Mouse (Mus musculus): Measurements from ENCODE around the gene Rsph10b.

Rsph10b gene

DNA sequence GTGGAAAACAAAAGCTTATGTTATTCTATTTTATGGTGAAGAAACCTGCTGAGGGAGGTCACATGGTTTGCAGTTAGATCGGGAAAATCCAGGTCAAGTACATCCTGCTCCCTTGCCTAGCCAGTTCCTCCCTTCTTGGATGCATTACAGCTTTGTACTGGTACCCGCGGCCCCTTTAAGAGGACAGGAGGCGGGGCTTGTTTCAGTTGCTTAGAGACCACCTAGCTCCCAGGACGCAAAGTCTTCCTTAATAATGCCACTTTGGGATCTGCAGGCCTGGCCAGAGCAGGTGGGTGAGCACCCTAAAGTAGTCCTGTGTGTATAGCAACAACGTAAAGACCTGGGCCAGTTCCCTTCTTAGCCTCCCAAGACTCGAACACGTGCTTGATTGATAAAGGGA is at the start of gene Rsph10b:
Gene Rsph10b, plus strand, starts transcription at position 205 of the 400 bp plus-strand sequence.
- peak in 1 of 2 experiments; percentile 15 for DNase-seq

DNA sequence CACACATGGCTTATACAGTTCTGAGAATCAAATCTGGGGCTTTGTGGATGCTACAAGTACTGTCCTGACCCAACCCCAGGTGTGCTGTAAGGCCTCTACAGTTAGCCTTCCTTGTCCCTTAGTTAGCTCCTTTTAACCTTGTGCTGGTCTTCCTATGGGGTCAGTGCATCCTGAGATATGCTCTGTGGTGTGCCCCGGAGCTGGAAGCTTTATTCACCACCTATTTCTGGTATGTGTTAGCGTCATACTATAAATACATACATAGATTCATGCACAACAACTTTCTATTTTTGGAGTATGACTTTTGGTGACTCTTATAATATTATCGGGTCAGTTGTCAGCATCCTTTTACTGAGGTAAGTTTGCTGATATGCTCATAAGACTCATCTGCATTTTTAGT is 47.6 kb upstream of the Rsph10b start:
- DNase-seq = no peak

DNA sequence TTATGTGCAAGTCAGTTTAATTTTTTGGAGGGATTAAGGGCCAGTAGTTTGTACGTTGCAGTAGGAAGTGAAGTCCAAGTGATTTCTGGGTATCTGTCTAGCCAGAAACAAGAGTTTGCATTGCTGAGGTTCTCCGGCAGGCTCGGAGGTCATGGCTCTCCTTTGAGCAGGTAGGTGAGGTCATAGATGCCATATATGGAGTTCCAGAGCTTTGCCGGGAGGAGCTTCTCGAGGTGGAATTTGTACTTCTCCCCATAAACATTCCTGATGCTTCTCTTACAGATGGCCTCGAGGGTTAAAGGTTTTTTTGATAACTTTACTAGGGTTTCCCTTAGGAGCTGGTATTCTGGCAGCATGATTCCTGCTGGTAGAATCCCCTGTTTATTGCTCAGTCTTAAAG is 42.1 kb upstream of the Rsph10b start:
- DNase-seq = no peak

DNA sequence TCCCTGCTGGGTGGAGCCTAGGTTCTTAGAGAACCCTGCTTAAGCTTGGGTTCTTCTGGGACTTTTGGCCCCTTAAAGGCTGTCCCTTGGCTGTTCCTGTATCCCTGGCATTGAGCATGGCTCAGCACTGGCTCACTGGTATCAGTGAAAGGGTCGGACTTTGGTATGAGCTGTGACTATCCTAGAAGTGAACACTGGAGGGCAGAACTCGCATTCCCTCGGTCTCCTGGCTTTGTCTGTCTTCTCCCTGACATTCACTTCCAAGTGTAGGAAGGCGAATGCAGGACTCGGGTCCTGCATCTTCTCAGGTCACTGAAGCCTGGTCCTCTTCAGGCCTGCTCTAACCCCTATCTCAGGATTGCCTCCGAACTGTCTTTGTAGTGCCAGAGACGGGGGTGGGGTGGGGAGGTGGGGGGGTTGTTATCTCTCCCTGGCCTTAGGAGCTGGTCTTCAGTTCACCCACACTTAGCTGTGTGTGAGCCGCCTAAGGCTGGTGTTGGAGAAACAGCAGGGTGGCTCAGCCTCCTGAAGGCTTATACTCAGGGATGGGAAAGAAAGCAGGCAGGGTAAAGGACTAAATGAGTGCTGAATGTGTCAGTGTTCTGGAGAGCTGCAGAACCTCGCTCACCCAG is 40.5 kb upstream of the Rsph10b start:
- no peak for DNase-seq

DNA sequence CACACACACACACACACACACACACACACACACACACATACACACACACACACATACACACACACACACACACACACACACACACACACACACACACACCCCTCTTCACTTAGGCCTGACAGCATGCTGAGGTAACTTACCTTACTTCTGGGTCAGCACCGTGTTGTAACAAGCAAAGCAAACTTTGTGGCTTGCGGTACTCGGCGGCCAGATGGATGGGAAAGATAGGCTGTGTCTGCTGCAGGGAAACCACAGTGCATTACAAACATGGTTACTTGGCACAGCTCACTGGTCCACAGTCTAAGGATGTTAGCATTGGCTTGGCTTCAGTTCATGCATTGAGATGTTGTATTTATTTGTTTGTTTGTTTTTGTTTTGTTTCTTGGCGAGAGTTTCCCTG is 39.4 kb upstream of the Rsph10b start:
- DNase-seq = no peak

DNA sequence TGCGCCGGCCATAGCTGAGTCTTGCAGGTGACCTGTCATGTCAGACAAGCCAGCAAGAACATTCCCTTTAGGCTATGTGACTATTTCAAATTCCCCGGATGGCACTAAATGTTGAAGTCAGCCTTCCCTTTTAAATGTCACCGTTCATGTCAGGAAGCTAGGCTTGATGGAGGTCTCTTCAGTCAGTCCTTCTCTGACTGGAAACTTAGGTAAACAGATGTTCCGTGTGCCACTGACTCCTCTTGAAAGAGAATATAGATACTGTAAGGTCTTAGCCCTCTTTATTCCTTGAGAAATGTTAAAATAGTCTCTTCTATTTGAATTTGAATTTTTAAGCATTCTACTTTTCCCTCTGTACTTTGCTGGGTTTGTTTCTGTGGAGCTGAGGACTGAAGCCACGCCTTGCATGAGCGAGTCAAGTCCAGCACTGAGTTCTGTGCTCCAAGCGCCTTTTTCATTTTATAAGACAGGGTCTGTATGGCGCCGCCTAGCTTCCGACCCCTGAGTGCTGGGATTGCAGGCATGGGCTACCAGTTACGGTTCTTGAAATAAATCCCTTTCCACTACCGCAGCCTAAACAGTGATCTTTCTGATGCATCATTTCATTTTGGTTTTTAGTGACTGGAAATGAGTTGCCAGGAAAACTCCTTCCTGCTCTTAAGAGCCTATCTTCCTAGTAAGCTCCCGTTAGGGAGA is 35.1 kb upstream of the Rsph10b start, which contains the start of gene Ankrd61:
Gene Ankrd61, minus strand, starts transcription at position 51 of the 696 bp plus-strand sequence.
- no peak for DNase-seq

DNA sequence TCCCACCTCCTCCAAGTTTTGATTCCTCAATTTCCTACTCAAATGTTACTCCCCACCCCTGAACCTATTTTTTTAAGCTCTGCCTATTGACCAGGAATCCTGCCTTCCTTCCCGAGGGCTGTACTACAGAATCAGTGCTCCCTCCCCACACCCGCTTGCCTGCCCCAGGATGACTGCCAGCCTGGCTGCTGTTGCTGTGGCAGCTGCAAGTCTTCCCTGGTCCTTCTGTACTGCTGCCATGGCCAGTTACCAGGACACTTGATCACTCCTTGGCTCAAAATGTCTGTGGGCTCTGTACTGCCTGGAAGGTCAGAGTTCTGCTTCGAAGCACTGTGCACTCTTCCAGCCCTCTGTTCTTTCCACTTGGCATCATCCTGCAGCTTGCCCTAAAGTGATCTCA is 30.7 kb upstream of the Rsph10b start:
- DNase-seq = peak in 1 of 2 experiments; percentile 13

DNA sequence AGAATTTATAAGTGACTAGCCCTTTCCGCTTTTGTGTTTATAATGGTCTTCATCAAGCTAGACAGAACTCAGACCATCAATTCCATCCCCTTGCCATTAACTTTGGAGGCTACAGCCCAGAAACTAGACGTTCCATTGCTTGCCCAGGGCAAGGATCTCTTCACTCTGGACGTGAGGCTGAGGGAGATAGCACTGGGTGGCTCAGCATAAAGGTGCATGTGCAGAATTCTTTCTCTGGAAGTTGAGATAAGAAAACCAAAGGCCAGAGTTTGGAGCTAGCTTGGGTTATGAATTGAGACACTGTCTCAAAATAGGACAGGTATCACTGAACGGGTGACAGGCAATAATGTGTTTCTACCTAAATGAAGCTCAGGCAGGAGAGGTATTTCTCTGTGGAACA is 29.0 kb upstream of the Rsph10b start:
- DNase-seq = no peak

DNA sequence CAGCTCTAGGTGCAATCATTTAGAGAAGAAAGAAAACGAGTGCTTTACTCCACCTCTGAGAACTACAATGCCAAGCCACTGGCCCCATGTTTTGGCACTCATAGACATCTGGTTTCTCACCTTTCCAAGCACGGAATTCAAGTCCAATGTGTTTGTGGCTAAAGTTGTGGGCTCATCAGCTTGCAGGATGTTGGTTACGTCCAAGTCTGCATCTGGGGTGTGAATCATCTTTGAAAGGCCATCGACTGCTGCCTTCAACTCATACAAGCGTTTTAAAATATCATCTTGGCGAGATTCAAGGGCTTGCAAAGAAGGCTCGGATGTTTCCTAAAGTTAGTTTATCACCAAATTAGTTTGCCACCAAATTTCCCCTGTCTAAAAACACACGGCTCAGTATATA is 26.4 kb upstream of the Rsph10b start:
- no peak for DNase-seq

DNA sequence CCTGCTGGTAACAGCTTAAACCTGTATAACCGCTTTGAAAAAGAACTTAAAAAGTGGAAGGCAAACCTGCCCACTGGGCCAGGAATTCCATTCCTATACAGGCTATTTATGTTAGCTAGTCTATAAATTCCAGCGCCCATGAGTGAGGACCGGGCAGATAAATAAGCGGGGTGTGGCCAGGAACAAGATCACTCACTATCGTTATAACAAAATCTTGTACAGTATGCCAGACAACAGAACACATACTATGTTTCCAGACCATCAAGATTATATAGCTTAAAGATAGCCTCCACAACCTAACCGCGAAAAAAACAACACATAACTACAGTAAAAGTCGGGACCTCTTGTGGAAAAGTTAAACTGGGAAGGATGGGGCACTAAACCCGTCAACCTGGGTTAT is 23.9 kb upstream of the Rsph10b start:
- DNase-seq = no peak

DNA sequence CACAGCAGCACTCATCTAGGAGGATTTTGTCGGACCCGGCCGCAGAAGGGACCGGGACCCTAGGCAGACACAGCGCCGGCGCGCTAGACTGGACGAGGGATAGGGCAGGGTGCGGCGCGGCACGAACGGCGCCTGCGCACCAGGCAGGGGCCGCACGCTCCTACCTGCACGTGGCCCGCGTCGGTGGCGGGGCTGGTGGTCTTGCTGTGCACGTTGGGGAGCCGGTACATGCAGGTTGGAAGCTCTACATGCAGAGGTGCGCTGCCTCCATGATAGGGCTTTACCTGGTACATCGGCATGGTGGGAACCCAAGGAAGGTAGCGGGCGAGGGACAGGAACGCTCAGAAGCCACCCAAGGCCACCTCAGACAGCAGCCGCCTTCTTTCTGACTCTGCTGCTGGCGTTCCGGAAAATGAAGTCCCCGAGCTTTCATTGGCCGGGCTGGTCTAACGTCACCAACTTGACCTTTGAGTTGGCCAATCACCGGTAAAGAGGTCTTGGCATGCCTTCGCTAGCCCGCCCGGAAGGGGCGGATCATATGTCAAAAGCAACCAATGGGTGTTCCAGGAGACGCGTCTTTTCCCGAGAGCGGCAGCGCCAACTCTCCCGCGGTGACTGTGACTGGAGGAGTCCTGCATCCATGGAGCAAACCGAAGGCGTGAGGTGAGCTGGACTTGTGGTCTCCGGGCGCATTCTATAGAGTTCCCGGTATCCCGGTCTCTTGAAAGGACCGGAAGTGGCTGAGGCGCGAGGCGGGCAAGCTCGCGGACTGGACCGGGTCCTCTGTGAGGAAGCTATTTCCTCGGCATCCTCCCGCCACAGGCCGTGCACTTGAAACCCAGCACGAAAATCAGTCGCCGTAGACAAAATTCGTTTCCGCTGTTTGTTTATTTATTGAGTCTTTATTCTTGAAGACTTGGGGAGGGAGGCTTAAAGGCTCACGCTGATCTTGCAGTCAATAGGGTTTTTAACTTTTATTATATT is 23.1 kb upstream of the Rsph10b start, which contains the start of the genes Aimp2 and Pms2:
Gene Aimp2, minus strand, starts transcription at position 431 of the 984 bp plus-strand sequence.
Gene Pms2, plus strand, starts transcription at position 548 of the 984 bp plus-strand sequence.
- DNase-seq = peak; percentile 95 to 98

DNA sequence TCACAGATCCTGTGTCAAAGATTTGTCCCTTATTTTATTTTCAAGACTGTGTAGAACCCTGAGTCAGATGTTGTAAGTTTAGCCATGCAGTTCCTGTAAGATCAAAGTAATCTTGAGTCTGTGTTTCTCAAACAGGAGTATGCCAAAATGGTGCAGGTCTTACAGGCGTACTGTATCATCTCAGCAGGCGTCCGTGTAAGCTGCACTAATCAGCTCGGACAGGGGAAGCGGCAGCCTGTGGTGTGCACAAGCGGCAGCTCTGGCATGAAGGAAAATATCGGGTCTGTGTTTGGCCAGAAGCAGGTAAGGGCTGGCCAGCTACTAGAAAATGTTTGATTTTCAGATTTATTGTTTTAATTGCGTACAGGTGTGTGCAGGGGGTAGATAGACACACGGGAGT is 16.6 kb upstream of the Rsph10b start:
- DNase-seq = no peak

DNA sequence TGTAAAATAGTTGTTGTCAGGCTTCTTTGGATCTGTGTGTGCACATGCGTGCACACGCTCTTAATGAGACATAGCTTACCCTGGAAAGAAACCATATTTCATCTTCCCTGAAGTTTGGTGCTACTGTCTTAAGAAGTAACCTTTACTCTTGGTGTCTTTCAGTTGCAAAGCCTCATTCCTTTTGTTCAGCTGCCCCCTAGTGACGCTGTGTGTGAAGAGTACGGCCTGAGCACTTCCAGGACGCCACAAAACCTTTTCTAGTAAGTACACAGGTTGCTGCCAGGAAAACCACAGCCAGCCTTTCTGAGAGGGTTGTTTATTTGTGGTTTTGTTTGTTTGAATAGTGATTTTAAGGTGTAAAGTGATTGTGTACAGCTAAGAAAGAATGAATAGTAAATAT is 15.4 kb upstream of the Rsph10b start:
- peak; percentile 27 to 29 for DNase-seq

DNA sequence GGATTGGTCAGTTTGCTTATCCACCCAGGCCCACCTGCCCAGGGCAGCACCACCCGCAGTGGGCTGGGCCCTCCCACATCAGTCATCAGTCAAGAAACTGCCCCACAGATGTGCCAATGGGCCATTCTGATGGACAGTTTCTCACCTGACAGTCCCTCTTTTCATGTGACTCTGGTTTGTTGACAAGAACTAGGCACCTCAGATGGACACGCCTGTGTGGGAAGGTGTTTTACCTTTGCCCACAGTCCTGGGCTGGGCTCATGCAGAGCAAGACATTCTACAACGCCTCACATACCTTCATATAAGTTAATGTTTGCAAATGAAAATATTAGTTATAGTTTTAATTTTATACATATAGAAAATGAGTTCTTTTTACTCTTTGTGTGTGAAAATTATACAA is 14.7 kb upstream of the Rsph10b start:
- DNase-seq = no peak

DNA sequence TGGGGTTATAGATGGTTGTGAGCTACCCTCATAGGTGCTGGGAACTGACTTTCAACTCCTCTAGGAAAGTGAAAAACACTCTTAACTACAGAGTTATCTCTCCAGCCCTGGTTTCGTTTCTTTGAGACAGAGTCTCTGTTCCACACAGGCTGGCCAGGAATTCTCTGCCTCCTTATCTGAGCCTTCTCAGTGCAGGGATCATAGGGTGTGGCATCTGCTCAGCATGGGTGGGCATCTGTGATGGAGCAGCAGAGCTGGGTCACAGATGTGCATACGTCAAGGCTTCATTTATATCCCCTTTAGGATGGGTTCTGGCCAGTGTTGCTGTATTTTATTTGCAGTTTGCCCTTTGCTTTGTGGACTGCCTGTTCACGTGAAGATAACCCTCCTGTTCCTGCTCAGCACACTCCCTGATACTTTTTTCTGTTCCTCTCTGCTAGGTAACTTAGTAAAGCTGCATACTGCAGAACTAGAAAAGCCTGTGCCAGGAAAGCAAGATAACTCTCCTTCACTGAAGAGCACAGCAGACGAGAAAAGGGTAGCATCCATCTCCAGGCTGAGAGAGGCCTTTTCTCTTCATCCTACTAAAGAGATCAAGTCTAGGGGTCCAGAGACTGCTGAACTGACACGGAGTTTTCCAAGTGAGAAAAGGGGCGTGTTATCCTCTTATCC is 7.9 kb upstream of the Rsph10b start:
- DNase-seq = no peak

DNA sequence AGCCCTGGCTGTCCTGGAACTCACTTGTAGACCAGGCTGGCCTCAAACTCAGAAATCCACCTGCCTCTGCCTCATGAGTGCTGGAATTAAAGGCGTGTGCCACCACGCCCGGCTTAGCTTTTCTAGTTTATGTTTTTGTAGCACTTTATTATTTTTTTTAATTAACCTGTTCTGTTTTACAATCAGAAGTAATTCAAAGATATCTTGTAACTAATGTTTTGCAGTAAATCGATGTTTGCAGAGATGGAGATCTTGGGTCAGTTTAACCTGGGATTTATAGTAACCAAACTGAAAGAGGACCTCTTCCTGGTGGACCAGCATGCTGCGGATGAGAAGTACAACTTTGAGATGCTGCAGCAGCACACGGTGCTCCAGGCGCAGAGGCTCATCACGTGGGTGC is 5.0 kb upstream of the Rsph10b start, which contains the start of gene Gm42421:
Gene Gm42421, plus strand, starts transcription at position 301 of the 400 bp plus-strand sequence.
- DNase-seq = no peak

DNA sequence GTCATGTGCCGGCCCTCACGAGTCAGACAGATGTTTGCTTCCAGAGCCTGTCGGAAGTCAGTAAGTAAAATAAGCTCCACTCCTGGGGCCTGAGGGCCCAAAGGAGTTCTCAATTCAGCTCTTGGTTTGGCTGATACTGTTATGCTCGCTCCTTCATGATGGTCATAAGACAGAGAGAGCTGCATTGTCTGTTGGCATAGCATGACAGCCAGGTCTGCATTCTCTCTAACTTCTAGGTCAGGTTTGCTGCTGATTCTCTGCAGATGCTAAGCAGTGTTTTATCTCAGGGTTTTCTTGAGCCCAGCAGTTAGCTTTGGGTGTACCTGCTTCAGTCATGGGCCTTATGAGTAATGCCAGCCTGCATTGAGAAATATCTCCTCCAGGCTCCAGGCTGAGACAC is 3.5 kb upstream of the Rsph10b start:
- DNase-seq = no peak

DNA sequence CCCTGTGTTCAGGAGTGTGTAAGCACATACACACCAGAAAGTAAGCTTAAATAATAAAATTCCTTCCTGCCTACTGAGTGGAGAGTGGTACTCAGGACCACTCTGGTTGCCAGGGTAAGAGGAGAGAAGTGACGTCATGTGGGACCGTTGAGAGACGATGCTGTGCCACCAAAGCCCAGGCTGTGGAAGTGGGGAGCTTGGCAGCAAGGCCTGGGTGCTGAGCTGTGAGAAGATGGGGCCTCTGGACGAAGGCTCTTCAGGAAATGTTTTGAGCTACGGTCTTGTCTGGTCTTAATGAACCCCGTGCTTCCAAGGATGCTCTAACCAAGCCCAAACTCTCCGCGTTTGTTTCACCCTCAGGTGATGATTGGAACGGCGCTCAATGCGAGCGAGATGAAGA is 2.2 kb upstream of the Rsph10b start:
- DNase-seq = no peak

DNA sequence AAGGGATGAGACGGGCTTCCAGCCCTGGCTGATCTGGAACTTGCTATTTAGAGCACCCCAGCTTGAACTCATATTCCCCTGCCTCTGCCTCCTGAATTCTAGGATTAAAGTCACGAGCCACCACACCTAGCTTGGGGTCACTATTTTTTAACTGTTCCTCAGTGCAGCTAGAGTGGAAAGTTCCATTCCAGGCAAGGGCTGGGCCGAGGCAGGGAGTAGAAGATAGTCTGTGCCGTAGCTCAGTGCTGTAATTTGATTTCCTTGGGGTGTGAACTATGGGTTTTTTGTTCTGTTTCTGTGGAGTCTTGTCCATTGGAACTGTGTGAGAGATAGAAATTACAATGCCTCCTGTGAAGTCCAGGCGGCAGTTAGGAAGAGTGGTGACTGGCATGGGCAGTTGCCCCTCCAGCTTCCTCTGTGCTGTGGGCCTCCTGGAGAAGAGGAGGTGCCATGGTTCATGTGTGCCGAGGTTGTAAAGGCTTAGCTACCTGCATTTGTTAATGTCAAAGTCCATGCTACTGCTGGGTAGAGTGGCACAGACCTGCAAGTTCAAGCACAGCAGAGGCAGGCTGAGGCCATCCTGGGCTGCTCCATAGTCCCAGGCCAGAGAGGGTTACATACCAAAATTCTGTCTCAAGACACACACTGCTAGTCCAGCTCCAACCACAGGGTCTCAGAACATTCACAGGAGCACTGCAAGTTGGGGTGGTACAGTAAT is 813 bp upstream of the Rsph10b start:
- no peak for DNase-seq

DNA sequence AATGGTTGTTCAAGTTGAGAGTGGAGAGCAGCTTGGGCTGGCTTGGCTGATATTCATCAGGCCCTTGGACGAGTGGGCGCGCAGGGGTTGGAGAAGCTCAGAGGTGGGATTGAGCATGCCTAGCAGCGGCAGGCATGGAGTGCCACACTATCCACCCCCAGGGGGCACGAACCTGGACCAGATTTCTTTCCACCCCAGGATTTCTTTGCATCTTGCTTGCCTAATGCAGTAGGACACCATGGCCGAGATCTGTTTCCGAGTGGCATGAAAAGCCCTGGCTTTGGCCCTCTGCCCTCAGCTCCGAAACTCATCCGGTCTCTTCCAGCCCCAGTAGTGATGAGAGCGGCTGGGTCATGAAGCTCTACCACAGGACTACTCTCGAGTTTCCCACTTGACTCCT is 579 bp downstream of the Rsph10b start:
- no peak for DNase-seq

DNA sequence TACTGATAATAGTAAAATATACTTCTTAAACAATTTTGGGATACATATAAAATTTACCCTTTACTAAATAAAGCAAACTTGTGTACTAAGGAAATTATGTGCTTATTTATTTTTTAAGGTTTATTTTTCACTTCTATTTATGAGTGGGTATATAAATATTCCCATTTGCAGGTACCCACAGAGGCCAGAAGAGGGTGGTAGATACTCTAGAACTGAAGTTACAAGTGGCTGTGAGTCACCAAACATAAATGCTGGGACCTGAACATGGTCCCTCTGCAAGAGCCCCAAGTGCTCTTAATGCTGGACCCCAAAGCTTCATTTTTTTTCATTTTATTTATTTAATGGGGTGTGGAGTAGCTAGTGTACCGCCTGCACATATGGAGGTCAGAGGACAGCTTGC is 1.0 kb downstream of the Rsph10b start:
- no peak for DNase-seq

DNA sequence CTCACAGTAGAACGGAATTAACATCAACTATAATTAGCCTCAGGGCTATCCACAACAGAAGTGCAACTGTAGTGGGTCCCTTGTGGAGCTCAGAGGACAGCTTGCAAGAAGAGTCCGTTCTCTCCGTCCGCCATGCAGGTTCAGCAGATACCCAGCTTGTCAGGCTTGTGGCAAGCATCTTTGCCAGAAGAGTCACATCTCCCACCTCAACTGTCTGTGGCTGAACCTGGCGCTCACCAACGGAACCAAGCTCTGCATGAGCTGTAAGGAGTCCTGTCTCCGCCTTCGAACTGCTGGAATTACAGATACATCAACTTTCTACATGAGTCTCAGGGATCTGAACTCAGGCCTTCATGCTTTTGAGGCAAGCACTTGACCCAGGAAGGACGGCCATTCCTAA is 3.3 kb downstream of the Rsph10b start:
- DNase-seq = no peak
